Mouse (Mus musculus): ENCODE data around the gene Slc26a6.

The Slc26a6 gene

DNA sequence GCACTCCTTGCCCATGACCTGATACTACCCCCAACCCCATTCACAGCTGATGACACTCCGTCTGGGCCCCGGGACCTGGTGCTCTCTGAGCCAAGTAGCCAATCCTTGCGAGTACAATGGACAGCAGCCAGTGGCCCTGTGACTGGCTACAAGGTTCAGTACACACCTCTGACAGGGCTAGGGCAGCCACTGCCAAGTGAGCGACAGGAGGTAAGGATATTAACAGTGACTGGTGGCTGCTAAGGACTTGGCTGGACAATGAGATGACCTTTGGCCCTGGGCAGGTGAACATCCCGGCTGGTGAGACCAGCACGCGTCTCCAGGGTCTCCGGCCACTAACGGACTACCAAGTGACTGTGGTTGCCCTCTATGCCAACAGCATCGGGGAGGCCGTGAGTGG lies 102.8 kb downstream of the Slc26a6 start:
- DNase-seq (ENCODE audit: low read depth) = no peak

Measured in c-Kit-positive CD71-negative TER-119-negative erythroid progenitor cells, embryonic 14.5 days (primary cell).